ENCODE assay signal across 21 mouse cellular contexts in genomic region chr1:133625052-133625451, GRCm38 (mm10). TPM values are rescaled to one million over a fixed set of nuclear protein-coding genes. Genes with fewer than 3 reads are reported as not detected.
DNase-seq lines count a peak whose midpoint lies in the region; TF ChIP-seq lines count a peak whose summit lies in the region.
"Had no signal": no experiment of that assay in that cellular context is flagged by ENCODE, and none has a peak within 500 bp of the region (broad histone marks: within the 10 kb centered on the region; RNA-seq: fewer than 3 reads in every experiment).

No protein-coding gene starts in this region.

- TF ChIP-seq POLR2A in cerebellum, adult 2 months (IDR thresholded peaks at IDR 0.05; ENCODE audit: borderline replicate concordance, insufficient read depth, low read length): no peak

- H3K27ac ChIP-seq in cerebellum, adult 2 months (ENCODE audit: insufficient read depth, low read length): no peak overlapping the region
- H3K27ac ChIP-seq: embryonic facial prominence, embryonic 12.5 days; forebrain, embryonic 15.5 days; heart, embryonic 10.5 days; hindbrain, embryonic 12.5 days had no signal

- H3K27me3 ChIP-seq in cerebellum, adult 2 months (ENCODE audit: control insufficient read depth, insufficient read depth, low read length): no peaks in the 10 kb centered on the region
- H3K27me3 ChIP-seq: CH12.LX; embryonic facial prominence, embryonic 12.5 days; forebrain, embryonic 15.5 days; hindbrain, embryonic 12.5 days; Patski had no signal

- 19% methylated on average over 2 of the region's 2 CpGs for WGBS in cerebellum, adult 2 months

- peak; percentile 76 for DNase-seq in brain, adult 2 months (ENCODE audit: low read depth, low spot score)
- peak; percentile 49 to 79 for DNase-seq in cerebellum, adult 2 months
- DNase-seq in cerebellum, postnatal 25 days: peak; percentile 47 to 65
- DNase-seq in retina, postnatal 1 day: peak; percentile 30
- no peak for DNase-seq in heart, adult 8-10 months (ENCODE audit: low spot score)
- no peak for DNase-seq in thymus, postnatal 36 days
- DNase-seq: adrenal gland, postnatal 14 days; gastrocnemius, postnatal 36 days; heart, postnatal 10 days; heart, postnatal 4 days had no signal

- no peaks in the 10 kb centered on the region for H3K4me1 ChIP-seq in cerebellum, adult 2 months (ENCODE audit: control insufficient read depth, insufficient read depth, low read length)
- H3K4me1 ChIP-seq: embryonic facial prominence, embryonic 12.5 days; forebrain, embryonic 15.5 days; heart, embryonic 10.5 days; hindbrain, embryonic 12.5 days had no signal

- no peak for TF ChIP-seq CTCF in cerebellum, adult 2 months (IDR thresholded peaks at IDR 0.05; ENCODE audit: borderline replicate concordance, insufficient read depth, low read depth, low read length)

- no peak overlapping the region for H3K4me3 ChIP-seq in cerebellum, adult 2 months (replicated peaks; ENCODE audit: insufficient read depth, low read depth, low read length)
- H3K4me3 ChIP-seq: embryonic facial prominence, embryonic 12.5 days; forebrain, embryonic 15.5 days; heart, embryonic 10.5 days; hindbrain, embryonic 12.5 days had no signal

RNA-seq across cellular contexts. Expression of gene Snrpe, which starts 15.0 kb away (rescaled TPM):
- polyA plus RNA-seq in cerebellum, adult 2 months (2012; rRNA removed): 102 and 110 TPM in 2 replicates
- total RNA-seq in heart, adult 8-10 months (2022): 10 to 100 TPM; 56.9 to 65.9 (median 62.7) TPM

RNA-seq across cellular contexts. Expression of gene Zbed6, which starts 35.6 kb away (rescaled TPM):
- polyA plus RNA-seq in cerebellum, adult 2 months (2012; rRNA removed): 5.5 and 6.2 TPM in 2 replicates
- 1 to 10 TPM; 2.0 to 4.7 (median 3.3) TPM for total RNA-seq in heart, adult 8-10 months (2022)
- polyA plus RNA-seq: activated CD4-positive, CD25-positive, alpha-beta regulatory T cell, adult 4 months; embryonic facial prominence, embryonic 12.5 days; forebrain, embryonic 11.5 days; forebrain, embryonic 15.5 days; heart, embryonic 10.5 days; heart, embryonic 14.5 days; hindbrain, embryonic 12.5 days; hindbrain, embryonic 16.5 days; inflammation-experienced regulatory T-cells, adult 6 months had no signal

RNA-seq across cellular contexts. Expression of gene Gm38394, which starts 36.1 kb away (rescaled TPM):
- polyA plus RNA-seq in cerebellum, adult 2 months (2012; rRNA removed): 5.4 and 5.5 TPM in 2 replicates
- 10 to 100 TPM; 11.2 to 15.3 (median 13.6) TPM for total RNA-seq in heart, adult 8-10 months (2022)

Comparison
In these comparisons a context has a peak if more than half of its experiments do, and no peak if none do; other contexts are left out.
1. DNase-seq: peak in brain, adult 2 months (single experiment), cerebellum, adult 2 months (2 of 2), cerebellum, postnatal 25 days (2 of 2) and retina, postnatal 1 day (single experiment); none in heart, adult 8-10 months (single experiment) and thymus, postnatal 36 days (0 of 2).